Mouse (Mus musculus) stomach, embryonic 14.5 days (tissue): ENCODE data around the gene Adk. TPM values are rescaled to one million over a fixed set of nuclear protein-coding genes. Genes with fewer than 3 reads are reported as not detected.
"Not testable (repeated sequence)": the region's sequence is repeated elsewhere in the genome, so short reads cannot be mapped to it uniquely, and the experiment has no call there.

Experiments used
- ATAC-seq: fragments of 200-750 bp; cut with Nextera tagmentation; 2 replicates; pipeline ENCODE4 v1.8.0; 2017; ENCODE audit warnings: low read depth, moderate TSS enrichment; ENCODE audit not compliant: insufficient number of reproducible peaks, insufficient read depth, low FRiP score
- H3K27ac ChIP-seq: fragments of 300-500 bp; sonication (generic); 2 replicates; pipeline ENCODE4 v1.5.1; 2014; ENCODE audit warnings: mild to moderate bottlenecking, low read length, moderate library complexity, mixed read lengths
- H3K27me3 ChIP-seq: fragments of 300-500 bp; sonication (generic); 2 replicates; pipeline ENCODE4 v1.6.1; 2014; ENCODE audit warnings: low read length, control low read depth, mixed read lengths; ENCODE audit not compliant: control insufficient read depth, insufficient read depth
- H3K36me3 ChIP-seq: fragments of 300-500 bp; sonication (generic); 2 replicates; pipeline ENCODE4 v1.6.1; 2014; ENCODE audit warnings: mild to moderate bottlenecking, control low read depth, low read length, moderate library complexity, mixed read lengths; ENCODE audit not compliant: control insufficient read depth, insufficient read depth
- H3K4me1 ChIP-seq: fragments of 300-500 bp; sonication (generic); 2 replicates; pipeline ENCODE4 v1.6.1; 2014; ENCODE audit warnings: low read length, control low read depth, mixed read lengths; ENCODE audit not compliant: control insufficient read depth, insufficient read depth
- H3K4me2 ChIP-seq: fragments of 300-500 bp; sonication (generic); replicated peaks from 2 replicates; pipeline ENCODE4 v1.6.1; 2014; ENCODE audit warnings: low read depth, low read length, control low read depth
- H3K4me3 ChIP-seq: fragments of 300-500 bp; sonication (generic); 2 replicates; pipeline ENCODE4 v1.5.1; 2014; ENCODE audit warnings: low read depth, low read length, control low read depth
- H3K9ac ChIP-seq: fragments of 300-500 bp; sonication (generic); replicated peaks from 2 replicates; pipeline ENCODE4 v1.6.1; 2014; ENCODE audit warnings: low read depth, mild to moderate bottlenecking, control low read depth, low read length, moderate library complexity, mixed read lengths
- H3K9me3 ChIP-seq: fragments of 300-500 bp; sonication (generic); 2 replicates; pipeline ENCODE4 v1.6.1; 2016; ENCODE audit warnings: low read depth, low read length, control low read depth; ENCODE audit not compliant: control insufficient read depth
- WGBS: fragments of 180-500 bp; shearing (Covaris S2); extraction: QIAGEN DNeasy Blood & Tissue Kit; methylation state at CpG from one replicate; pipeline ENCODE4 v1.1.7; 2014; 5-methylcytosine and 5-hydroxymethylcytosine counted together
- polyA plus RNA-seq: library from polyadenylated mRNA; unstranded; fragments of >200 nt; fragmentation: Nextera tagmentation; extraction: Ambion mirVana; gene quantifications from 2 replicates; pipeline ENCODE4 v1.2.1, GENCODE M21; 2014

The Adk gene
- polyA plus RNA-seq, 1 experiment from 2014 or later: 139 TPM

DNA sequence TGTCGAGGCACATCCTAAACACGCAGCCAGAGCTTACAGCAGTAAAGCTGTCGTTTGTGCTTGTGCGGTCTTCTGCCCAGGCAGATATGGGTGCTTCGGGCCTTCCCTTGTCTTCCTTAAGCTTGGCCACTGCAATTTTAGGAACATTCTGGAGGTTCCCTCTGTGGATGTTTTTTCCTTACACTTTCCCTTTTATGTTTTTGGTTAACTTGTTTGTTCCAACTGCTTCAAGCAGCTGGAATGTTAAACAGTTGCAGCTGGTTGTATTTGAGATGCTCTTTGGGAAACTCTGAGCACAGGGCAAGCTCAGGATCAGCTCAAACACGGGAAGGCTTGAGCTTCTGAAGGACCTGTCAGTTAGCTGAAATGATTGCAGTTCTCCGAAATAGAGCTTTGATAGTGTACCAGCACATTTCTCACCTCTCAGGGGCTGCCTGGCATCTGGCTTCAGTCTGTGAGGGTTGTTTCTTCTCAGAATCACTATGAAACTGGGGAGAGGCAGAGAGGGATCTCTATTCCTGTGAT lies 34.5 kb downstream of the Adk start:
- Histone ChIP-seq H3K4me2 (no peak overlapping the region), H3K4me1 (peaks cover 20% of the 10 kb centered on the region), H3K9ac (0 out of 2 replicates have a peak overlapping the region, but pooled peaks have one; percentile 10), H3K27ac (peak overlapping the region; percentile 67), H3K36me3 (no peaks in the 10 kb centered on the region), H3K4me3 (no peak overlapping the region), H3K27me3 (no peaks in the 10 kb centered on the region), H3K9me3 (no peaks in the 10 kb centered on the region)
- ATAC-seq: no peak
- 21% methylated on average over 7 of the region's 7 CpGs for WGBS

DNA sequence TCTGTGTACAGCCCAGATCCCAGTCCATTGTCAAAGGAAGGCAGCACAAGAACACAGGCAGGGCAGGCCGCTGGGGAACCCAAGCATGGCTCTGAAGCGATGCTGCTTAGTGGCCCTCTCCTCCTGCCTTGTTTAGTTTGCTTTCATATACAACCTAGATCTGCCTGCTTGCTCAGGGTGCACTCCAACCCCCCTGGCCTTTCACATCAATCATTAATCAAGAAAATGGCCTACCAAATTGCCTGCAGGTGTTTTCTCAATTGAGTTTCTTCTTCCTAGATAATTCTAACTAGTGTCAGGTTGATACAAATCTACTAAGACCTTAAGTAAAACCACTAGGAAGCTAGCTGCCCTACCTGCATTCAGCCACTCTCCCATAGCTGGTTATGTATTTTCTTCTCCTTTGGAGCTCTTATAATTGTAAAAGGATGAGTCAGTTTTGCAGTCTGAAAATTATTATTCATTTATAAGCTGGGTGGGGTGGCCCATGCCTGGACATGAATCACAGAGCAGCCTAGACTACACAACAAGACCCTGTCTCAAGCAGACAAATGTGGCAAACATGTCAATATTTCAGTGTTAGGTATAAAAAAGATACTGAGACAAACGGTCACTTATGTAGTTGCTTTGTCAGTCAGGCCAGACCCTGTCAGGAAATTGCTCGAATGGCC lies 35.2 kb downstream of the Adk start:
- WGBS: 41% methylated on average over 4 of the region's 4 CpGs
- Histone ChIP-seq H3K27ac (peak overlapping the region; percentile 67), H3K36me3 (no peaks in the 10 kb centered on the region), H3K9ac (0 out of 2 replicates have a peak overlapping the region, but pooled peaks have one; percentile 10), H3K4me2 (no peak overlapping the region), H3K27me3 (no peaks in the 10 kb centered on the region), H3K4me3 (no peak overlapping the region), H3K9me3 (no peaks in the 10 kb centered on the region), H3K4me1 (peaks cover 20% of the 10 kb centered on the region)
- ATAC-seq: no peak

DNA sequence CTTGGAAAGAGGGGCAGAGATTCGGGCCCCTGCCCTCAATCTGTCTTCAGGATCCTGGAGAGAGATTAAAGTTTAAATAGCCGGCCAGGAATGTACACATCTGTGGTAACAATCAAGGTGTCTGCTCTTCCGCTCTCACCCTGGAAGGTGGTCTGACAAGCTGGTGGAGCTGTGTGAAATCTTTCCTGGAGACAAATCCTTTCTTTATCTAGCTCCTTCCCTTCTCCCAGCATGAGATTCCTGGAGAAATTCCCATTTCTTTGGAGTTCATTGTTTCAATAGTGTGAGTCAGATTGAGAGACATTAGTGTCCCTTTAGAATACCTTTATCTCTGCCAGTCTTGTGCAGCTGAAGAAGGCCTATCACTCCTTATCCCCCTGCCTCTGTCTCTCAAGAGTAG lies 36.4 kb downstream of the Adk start:
- no peak overlapping the region for H3K27ac ChIP-seq
- no peak for ATAC-seq
- H3K9ac ChIP-seq: no peak overlapping the region
- H3K4me3 ChIP-seq: no peak overlapping the region
- H3K36me3 ChIP-seq: no peaks in the 10 kb centered on the region
- H3K4me2 ChIP-seq: no peak overlapping the region
- peaks cover 20% of the 10 kb centered on the region for H3K4me1 ChIP-seq
- WGBS: 41% methylated on average over 3 of the region's 3 CpGs
- no peaks in the 10 kb centered on the region for H3K27me3 ChIP-seq
- H3K9me3 ChIP-seq: no peaks in the 10 kb centered on the region

DNA sequence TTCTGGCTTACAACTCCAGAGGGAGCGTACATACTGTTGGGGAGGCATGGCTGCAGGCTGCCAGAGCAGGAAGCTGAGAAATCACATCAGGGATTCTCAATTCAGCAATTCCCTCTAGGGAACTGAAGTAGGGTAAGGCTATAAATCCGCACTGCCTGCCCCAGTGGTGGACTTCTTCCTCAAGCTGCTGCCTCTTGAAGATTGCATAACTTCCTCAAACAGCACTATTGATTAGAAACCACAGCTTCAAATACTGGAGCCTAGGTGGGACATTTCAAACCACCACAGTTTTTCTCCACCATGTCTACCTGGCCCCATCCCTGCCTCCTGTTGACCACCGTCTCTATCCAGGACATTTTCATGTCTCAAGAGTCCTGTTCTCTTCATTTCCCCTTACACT lies 38.0 kb downstream of the Adk start:
- no peak overlapping the region for H3K9ac ChIP-seq
- H3K9me3 ChIP-seq: no peaks in the 10 kb centered on the region
- no peak overlapping the region for H3K27ac ChIP-seq
- H3K4me3 ChIP-seq: no peak overlapping the region
- H3K4me2 ChIP-seq: no peak overlapping the region
- H3K27me3 ChIP-seq: no peaks in the 10 kb centered on the region
- no peaks in the 10 kb centered on the region for H3K36me3 ChIP-seq
- 79% methylated on average over 3 of the region's 3 CpGs for WGBS
- H3K4me1 ChIP-seq: peaks cover 20% of the 10 kb centered on the region
- ATAC-seq: no peak

DNA sequence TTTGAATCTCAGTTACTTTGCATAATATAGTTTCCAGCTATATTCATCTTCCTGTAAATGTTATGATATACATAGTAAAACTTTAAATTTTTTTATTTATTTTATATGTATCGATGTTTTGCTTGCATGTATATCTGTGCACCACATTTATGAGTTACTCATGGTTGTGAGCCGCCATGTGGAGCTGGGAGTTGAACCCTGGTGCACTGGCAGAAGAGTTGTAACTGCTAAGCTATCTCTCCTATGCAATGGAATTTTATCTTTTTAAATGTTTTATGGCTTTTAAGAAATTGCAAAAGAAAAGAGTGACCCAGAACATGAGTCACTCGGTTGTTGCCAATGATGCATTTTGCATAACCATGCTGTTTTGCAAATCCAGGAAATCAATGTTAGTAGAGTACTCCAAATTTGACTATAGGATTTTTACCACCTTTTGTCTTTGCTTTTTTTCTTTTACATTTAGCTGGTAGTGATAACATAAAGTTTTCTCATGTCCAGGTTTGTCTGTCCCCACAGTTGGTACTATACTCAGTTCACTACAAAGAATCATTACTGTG lies 38.6 kb downstream of the Adk start:
- Histone ChIP-seq H3K9ac (no peak overlapping the region), H3K9me3 (no peaks in the 10 kb centered on the region), H3K27me3 (no peaks in the 10 kb centered on the region), H3K36me3 (no peaks in the 10 kb centered on the region), H3K27ac (no peak overlapping the region), H3K4me1 (peaks cover 20% of the 10 kb centered on the region), H3K4me2 (no peak overlapping the region), H3K4me3 (no peak overlapping the region)
- ATAC-seq: no peak
- WGBS: 90% methylated on average over 3 of the region's 3 CpGs

DNA sequence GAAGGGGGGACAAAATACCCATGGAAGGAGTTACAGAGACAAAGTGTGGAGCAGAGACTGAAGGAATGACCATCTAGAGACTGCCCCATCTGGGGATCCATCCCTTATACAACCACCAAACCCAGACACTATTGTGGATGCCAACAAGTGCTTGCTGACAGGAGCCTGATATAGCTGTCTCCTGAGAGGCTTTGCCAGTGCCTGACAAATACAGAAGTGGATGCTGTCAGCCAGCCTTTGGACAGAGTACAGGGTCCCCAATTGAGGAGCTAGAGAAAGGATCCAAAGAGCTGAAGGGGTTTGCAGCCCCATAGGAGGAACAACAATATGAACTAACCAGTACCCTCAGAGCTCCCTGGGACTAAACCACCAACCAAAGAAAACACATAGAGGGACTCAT lies 41.8 kb downstream of the Adk start:
- H3K36me3 ChIP-seq, H3K4me3 ChIP-seq, H3K9ac ChIP-seq, H3K4me1 ChIP-seq, H3K27ac ChIP-seq, H3K27me3 ChIP-seq, H3K9me3 ChIP-seq, H3K4me2 ChIP-seq, ATAC-seq: not testable (repeated sequence)

DNA sequence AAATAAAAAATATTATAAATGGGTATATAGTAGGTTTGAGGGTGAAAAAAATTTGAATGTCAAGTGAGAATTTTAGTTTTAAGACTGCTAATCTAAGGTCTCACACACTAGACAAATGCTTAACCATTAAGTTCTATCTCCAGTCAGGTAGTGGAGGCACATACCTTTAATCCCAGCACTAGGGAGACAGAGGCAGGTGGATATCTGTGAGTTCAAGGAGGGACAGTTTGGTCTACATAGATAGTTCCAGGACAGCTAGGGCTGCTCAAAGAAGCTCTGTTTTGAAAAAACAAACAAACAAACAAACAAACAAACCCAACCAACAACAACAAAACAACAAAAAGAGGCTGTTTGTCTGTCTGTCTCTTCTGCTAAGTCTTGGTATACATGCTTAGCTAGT lies 43.9 kb downstream of the Adk start:
- Histone ChIP-seq H3K9me3 (no peaks in the 10 kb centered on the region), H3K27me3 (no peaks in the 10 kb centered on the region), H3K9ac (no peak overlapping the region), H3K4me2 (no peak overlapping the region), H3K4me3 (no peak overlapping the region), H3K27ac (no peak overlapping the region), H3K4me1 (0 out of 2 replicates have a peak, but pooled peaks cover 2% of the 10 kb centered on the region), H3K36me3 (no peaks in the 10 kb centered on the region)
- ATAC-seq: no peak

DNA sequence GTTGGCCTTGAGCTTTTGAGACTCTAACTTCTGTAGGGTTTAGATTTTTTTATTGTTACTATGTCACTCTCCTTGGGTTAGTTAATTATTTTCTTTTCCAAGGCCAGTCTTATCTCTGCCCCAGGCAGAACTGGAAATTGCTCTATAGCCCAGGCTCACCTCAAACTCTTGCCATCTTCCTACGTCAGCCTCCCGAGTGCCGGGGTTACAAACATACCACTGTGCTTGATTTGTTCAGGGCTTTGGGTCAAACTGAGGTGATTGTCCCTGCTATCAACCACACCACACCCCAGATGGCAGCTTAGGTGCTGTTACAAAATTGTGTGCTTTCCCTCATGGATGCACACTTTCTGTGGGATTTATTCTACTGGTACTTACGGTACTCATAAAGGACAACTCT lies 44.3 kb downstream of the Adk start:
- no peak for ATAC-seq
- H3K9me3 ChIP-seq: no peaks in the 10 kb centered on the region
- H3K4me3 ChIP-seq: no peak overlapping the region
- H3K4me1 ChIP-seq: peaks cover 2% of the 10 kb centered on the region; the same call in 1 of the 2 replicates
- H3K27me3 ChIP-seq: no peaks in the 10 kb centered on the region
- H3K36me3 ChIP-seq: no peaks in the 10 kb centered on the region
- WGBS: 67% methylated on average over 4 of the region's 4 CpGs
- H3K4me2 ChIP-seq: no peak overlapping the region
- H3K27ac ChIP-seq: no peak overlapping the region
- H3K9ac ChIP-seq: no peak overlapping the region
